Mouse (Mus musculus) forebrain, postnatal 0 days (tissue): ENCODE results near the gene Hyal2. TPM values are rescaled to one million over a fixed set of nuclear protein-coding genes. Genes with fewer than 3 reads are reported as not detected.

Experiments
- ATAC-seq: fragments of 200-750 bp; cut with Nextera tagmentation; 2 replicates; pipeline ENCODE4 v1.8.0; 2017; ENCODE audit warnings: mild to moderate bottlenecking, moderate library complexity
- DNase-seq: peaks from one replicate; pipeline ENCODE4 v3.0.0-alpha.2; 2015
- H3K27ac ChIP-seq: fragments of 300-500 bp; sonication (generic); 2 replicates; pipeline ENCODE4 v1.5.1; 2014; ENCODE audit warnings: low read depth, mild to moderate bottlenecking, antibody characterized with exemption, low read length, moderate library complexity, mixed read lengths
- H3K27me3 ChIP-seq: fragments of 300-500 bp; sonication (generic); 2 replicates; pipeline ENCODE4 v1.6.1; 2014; ENCODE audit warnings: mild to moderate bottlenecking, low read length, mixed read lengths; ENCODE audit not compliant: insufficient read depth
- H3K36me3 ChIP-seq: fragments of 300-500 bp; sonication (generic); 2 replicates; pipeline ENCODE4 v1.6.1; 2014; ENCODE audit warnings: mild to moderate bottlenecking, moderate library complexity; ENCODE audit not compliant: insufficient read depth
- H3K4me1 ChIP-seq: fragments of 300-500 bp; sonication (generic); 2 replicates; pipeline ENCODE4 v1.6.1; 2014; ENCODE audit warnings: antibody characterized with exemption; ENCODE audit not compliant: insufficient read depth
- H3K4me2 ChIP-seq: fragments of 300-500 bp; sonication (generic); 2 replicates; pipeline ENCODE4 v1.6.1; 2014; ENCODE audit warnings: low read depth, mild to moderate bottlenecking, moderate library complexity
- H3K4me3 ChIP-seq: fragments of 300-500 bp; sonication (generic); 2 replicates; pipeline ENCODE4 v1.5.1; 2014; ENCODE audit warnings: low read depth, low read length, mixed read lengths
- H3K9ac ChIP-seq: fragments of 300-500 bp; sonication (generic); 2 replicates; pipeline ENCODE4 v1.6.1; 2014; ENCODE audit warnings: mild to moderate bottlenecking
- H3K9me3 ChIP-seq: fragments of 300-500 bp; sonication (generic); 2 replicates; pipeline ENCODE4 v1.6.1; 2016; ENCODE audit warnings: low read length
- CTCF ChIP-seq: sonication (generic); IDR thresholded peaks from 2 replicates; pipeline ENCODE4 v1.5.1; 2016; ENCODE audit warnings: antibody characterized with exemption, control low read depth, low read depth
- WGBS: fragments of 180-500 bp; shearing (Covaris S2); extraction: QIAGEN DNeasy Blood & Tissue Kit; methylation state at CpG from one replicate; pipeline ENCODE4 v1.1.7; 2014; 5-methylcytosine and 5-hydroxymethylcytosine counted together
- polyA plus RNA-seq: library from polyadenylated mRNA; unstranded; fragments of >200 nt; fragmentation: Nextera tagmentation; extraction: Ambion mirVana; gene quantifications from 2 replicates; pipeline ENCODE4 v1.2.1, GENCODE M21; 2015
- total RNA-seq: library from RNA; depleted of rRNA; stranded (reverse); fragments of >200 nt; gene quantifications from 2 replicates; pipeline ENCODE4 v1.2.3, GENCODE M21; 2014; rRNA removed

Gene Hyal2
- total RNA-seq (48.5 and 51.5 TPM in 2 replicates), polyA plus RNA-seq (42.2 and 43.1 TPM in 2 replicates)

DNA sequence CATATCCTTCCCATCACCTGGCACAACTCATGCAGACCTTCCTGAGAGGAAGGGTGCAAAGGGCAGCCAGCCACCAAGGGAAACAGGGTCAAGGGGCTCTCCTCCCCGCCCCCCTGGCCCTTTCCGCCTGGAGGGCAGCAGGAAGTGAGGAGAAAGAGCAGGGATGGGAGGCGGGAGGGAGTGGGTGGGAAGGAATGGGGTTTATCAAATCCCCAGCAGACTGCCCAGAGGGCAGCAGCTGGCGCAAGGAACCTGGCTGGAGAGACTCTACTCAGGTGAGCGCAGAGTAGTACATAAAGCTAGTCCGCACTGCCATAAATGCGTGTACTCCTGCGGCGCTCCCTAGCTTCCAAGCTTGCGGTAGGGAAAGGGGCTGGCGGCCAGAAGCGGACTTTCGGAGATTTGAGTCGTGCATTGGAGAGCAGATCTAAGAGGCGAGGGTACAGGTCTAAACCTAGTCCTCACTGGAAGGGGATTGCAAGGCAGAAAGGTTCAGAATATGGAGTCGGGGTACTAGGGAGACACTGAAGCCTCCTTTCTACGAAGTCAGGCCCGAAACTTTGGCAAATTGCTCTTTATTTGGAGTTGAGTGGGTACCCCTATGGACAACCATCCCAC, at the start of gene Hyal2:
Gene Hyal2, plus strand, starts transcription at position 244 of the 618 bp plus-strand sequence.
- DNase-seq (no peak), ATAC-seq (no peak)
- peaks cover 31% of the 10 kb centered on the region for H3K36me3 ChIP-seq
- peaks cover 33% of the 10 kb centered on the region for H3K4me1 ChIP-seq
- no peak for TF ChIP-seq CTCF
- peak within 1 kb of the TSS; percentile 69 for H3K9ac ChIP-seq
- no peaks in the 10 kb centered on the region for H3K9me3 ChIP-seq
- H3K27me3 ChIP-seq = no peaks in the 10 kb centered on the region
- H3K27ac ChIP-seq = peak within 1 kb of the TSS; percentile 89
- H3K4me2 ChIP-seq = peak within 1 kb of the TSS; percentile 76
- H3K4me3 ChIP-seq = peak within 1 kb of the TSS; percentile 63
- WGBS = 9% methylated on average over 18 of the region's 18 CpGs

GRCm38 (mm10) chr9:107520331-107520730, 47.4 kb upstream of the Hyal2 start:
- ATAC-seq = no peak
- no peaks in the 10 kb centered on the region for H3K27me3 ChIP-seq
- H3K4me1 ChIP-seq = no peaks in the 10 kb centered on the region
- H3K9ac ChIP-seq = no peak overlapping the region
- no peak overlapping the region for H3K4me3 ChIP-seq
- H3K9me3 ChIP-seq = no peaks in the 10 kb centered on the region
- no peak for DNase-seq
- no peaks in the 10 kb centered on the region for H3K36me3 ChIP-seq
- TF ChIP-seq CTCF = no peak
- H3K27ac ChIP-seq = no peak overlapping the region
- 34% methylated on average over 6 of the region's 6 CpGs for WGBS
- no peak overlapping the region for H3K4me2 ChIP-seq

- Histone ChIP-seq H3K36me3 (no peaks in the 10 kb centered on the region), H3K27ac (no peak overlapping the region), H3K9ac (no peak overlapping the region), H3K4me2 (no peak overlapping the region), H3K27me3 (0 out of 2 replicates have a peak, but pooled peaks cover 3% of the 10 kb centered on the region), H3K4me1 (no peaks in the 10 kb centered on the region), H3K4me3 (no peak overlapping the region), H3K9me3 (no peaks in the 10 kb centered on the region)
- DNase-seq (no peak), ATAC-seq (no peak)
- 65% methylated on average over 5 of the region's 5 CpGs for WGBS
- no peak for TF ChIP-seq CTCF
These were observed 46.6 kb upstream of the Hyal2 start for GRCm38 (mm10) chr9:107521190-107521589.

DNA sequence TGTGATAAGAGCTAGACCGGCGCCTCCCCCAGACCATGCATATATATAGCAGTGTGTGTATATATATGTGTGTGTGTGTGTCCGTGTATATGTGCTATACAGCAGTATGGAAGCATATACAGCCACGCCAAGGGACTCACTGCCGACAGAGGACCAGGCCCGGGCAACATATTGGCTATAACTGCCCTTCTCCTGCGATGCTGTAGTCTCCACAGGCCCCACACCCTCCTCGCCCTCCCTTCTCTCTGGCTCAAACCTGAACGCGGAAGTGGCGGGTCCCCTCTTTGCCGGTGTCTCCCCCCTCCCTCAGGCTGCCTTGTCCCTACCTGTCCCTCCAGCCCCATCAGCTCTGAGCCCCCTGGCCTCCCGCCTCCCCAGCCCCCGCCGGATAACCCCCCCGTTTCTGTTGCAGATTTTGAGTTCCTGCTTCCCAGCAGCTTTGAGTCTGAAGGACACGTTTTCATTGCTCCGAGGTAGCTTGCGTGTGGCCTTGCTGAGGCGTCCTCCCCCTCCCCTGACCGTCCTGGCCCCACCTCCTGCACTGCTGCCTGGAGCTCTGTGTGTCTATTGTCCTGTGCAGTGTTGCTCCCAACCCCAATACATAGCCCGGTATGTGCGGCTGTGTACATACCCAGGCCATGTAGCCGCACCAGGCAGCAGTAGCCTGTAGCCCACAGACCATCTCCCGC, 45.9 kb upstream of the Hyal2 start:
- WGBS = 24% methylated on average over 25 of the region's 25 CpGs
- Histone ChIP-seq H3K9me3 (no peaks in the 10 kb centered on the region), H3K4me2 (0 out of 2 replicates have a peak overlapping the region, but pooled peaks have one; percentile 13), H3K27ac (no peak overlapping the region), H3K36me3 (no peaks in the 10 kb centered on the region), H3K4me1 (no peaks in the 10 kb centered on the region), H3K4me3 (no peak overlapping the region), H3K27me3 (peaks cover 7% of the 10 kb centered on the region; the same call in 1 of the 2 replicates), H3K9ac (no peak overlapping the region)
- TF ChIP-seq CTCF = no peak
- DNase-seq (peak; percentile 40), ATAC-seq (peak; percentile 51)

DNA sequence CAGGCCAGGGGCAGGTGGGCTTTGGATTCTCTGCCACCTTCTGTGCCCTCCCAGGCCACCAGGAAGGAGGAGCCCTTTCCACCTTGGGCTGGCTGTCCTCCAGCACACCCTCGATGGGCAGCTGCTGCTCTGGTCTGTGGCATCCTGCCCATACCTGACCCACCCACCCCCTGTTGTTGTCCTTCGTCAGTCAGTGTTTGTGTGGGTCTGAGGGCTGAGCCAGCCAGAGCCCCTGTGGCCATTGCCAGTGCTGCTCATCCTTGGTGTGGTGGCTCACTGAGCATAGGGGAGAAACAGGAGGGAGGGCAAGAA, 45.4 kb upstream of the Hyal2 start:
- Histone ChIP-seq H3K36me3 (no peaks in the 10 kb centered on the region), H3K4me3 (no peak overlapping the region), H3K4me2 (0 out of 2 replicates have a peak overlapping the region, but pooled peaks have one; percentile 13), H3K27me3 (peaks cover 7% of the 10 kb centered on the region; the same call in 1 of the 2 replicates), H3K9me3 (no peaks in the 10 kb centered on the region), H3K4me1 (no peaks in the 10 kb centered on the region), H3K27ac (no peak overlapping the region), H3K9ac (no peak overlapping the region)
- TF ChIP-seq CTCF = no peak
- DNase-seq (no peak), ATAC-seq (no peak)
- 22% methylated on average over 2 of the region's 2 CpGs for WGBS

DNA sequence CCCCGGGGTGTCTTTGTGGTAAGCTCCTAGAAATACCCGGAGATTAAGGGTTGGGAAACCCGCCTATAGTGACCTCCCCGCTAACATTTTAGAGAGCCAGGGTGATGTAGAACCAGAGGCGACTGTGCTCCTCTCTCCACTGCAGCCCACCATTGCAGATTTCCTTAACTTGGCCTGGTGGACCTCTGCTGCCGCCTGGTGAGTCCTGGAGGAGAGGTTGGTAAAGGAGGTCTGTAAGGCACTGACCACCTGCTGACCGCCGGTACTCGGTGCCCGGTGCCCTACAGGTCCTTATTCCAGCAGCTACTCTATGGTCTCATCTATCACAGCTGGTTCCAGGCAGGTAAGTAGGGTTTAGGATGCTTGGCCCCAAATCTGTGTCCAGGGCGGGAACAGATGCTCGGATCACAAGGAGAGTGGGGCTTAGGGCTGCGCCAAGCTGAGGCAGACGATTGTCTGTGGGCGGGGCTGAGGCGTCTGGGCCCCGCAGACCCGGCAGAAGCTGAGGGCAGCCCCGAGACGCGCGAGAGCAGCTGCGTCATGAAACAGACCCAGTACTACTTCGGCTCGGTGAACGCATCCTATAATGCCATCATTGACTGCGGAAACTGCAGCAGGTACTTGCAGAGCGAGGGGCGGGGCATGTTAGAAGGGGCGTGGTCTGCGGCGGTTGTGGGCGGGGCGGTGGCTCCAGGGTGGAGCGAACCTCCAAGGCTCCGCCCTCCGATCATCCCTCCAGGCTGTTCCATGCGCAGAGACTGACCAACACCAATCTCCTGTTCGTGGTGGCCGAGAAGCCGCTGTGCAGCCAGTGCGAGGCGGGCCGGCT, 41.3 kb upstream of the Hyal2 start:
- ATAC-seq = peak; percentile 66
- Histone ChIP-seq H3K4me3 (peak overlapping the region; percentile 34), H3K9me3 (no peaks in the 10 kb centered on the region), H3K36me3 (no peaks in the 10 kb centered on the region), H3K4me2 (peak overlapping the region; percentile 50), H3K9ac (peak overlapping the region; percentile 37), H3K4me1 (no peaks in the 10 kb centered on the region), H3K27ac (no peak overlapping the region), H3K27me3 (peaks cover 7% of the 10 kb centered on the region; the same call in 1 of the 2 replicates)
- TF ChIP-seq CTCF = peak; percentile 34
- DNase-seq = peak; percentile 49
- 6% methylated on average over 39 of the region's 44 CpGs for WGBS
